Mouse (Mus musculus): Measurements from ENCODE around the gene 4930404H24Rik. TPM values are rescaled to one million over a fixed set of nuclear protein-coding genes. Genes with fewer than 3 reads are reported as not detected.

4930404H24Rik gene
- polyA plus RNA-seq, 1 experiment from 2014 or later, result not detected

GRCm38 (mm10) chr2:153475114-153476112 is 17.2 kb upstream of the 4930404H24Rik start:
- peaks cover 13% of the 10 kb centered on the region for H3K4me1 ChIP-seq (ENCODE audit: control insufficient read depth, insufficient read depth, low read length)
- no peak overlapping the region for H3K4me3 ChIP-seq (ENCODE audit: low read depth, low read length)
- 36% methylated on average over 4 of the region's 4 CpGs for WGBS
- H3K9ac ChIP-seq (ENCODE audit: low read depth, low read length), result peak overlapping the region; percentile 28; the same call in 1 of the 2 replicates
- H3K27me3 ChIP-seq (ENCODE audit: control insufficient read depth, insufficient read depth, low read depth, low read length), result no peaks in the 10 kb centered on the region
- no peaks in the 10 kb centered on the region for H3K9me3 ChIP-seq (replicated peaks; ENCODE audit: control insufficient read depth, low read length, poor library complexity, severe bottlenecking)
- no peak overlapping the region for H3K4me2 ChIP-seq (ENCODE audit: low read length)
- no peak for ATAC-seq
- peaks cover 2% of the 10 kb centered on the region; the same call in 1 of the 2 replicates for H3K36me3 ChIP-seq (ENCODE audit: control insufficient read depth, insufficient read depth, low read length)
- peak overlapping the region; percentile 36 for H3K27ac ChIP-seq (ENCODE audit: low read length)

- Histone ChIP-seq H3K4me1 (ENCODE audit: control insufficient read depth, insufficient read depth, low read length) (peaks cover 27% of the 10 kb centered on the region), H3K27me3 (ENCODE audit: control insufficient read depth, insufficient read depth, low read depth, low read length) (no peaks in the 10 kb centered on the region), H3K9me3 (replicated peaks; ENCODE audit: control insufficient read depth, low read length, poor library complexity, severe bottlenecking) (no peaks in the 10 kb centered on the region), H3K36me3 (ENCODE audit: control insufficient read depth, insufficient read depth, low read length) (0 out of 2 replicates have a peak, but pooled peaks cover 2% of the 10 kb centered on the region), H3K4me3 (ENCODE audit: low read depth, low read length) (no peak overlapping the region), H3K9ac (ENCODE audit: low read depth, low read length) (no peak overlapping the region), H3K27ac (ENCODE audit: low read length) (no peak overlapping the region), H3K4me2 (ENCODE audit: low read length) (no peak overlapping the region)
- WGBS, result 5% methylated on average over 4 of the region's 4 CpGs
- peak; percentile 56; the same call in 1 of the 2 replicates for ATAC-seq
These were observed 14.0 kb upstream of the 4930404H24Rik start for GRCm38 (mm10) chr2:153478583-153478982.

- Histone ChIP-seq H3K9me3 (replicated peaks; ENCODE audit: control insufficient read depth, low read length, poor library complexity, severe bottlenecking) (no peaks in the 10 kb centered on the region), H3K4me1 (ENCODE audit: control insufficient read depth, insufficient read depth, low read length) (peaks cover 36% of the 10 kb centered on the region), H3K27ac (ENCODE audit: low read length) (no peak overlapping the region), H3K27me3 (ENCODE audit: control insufficient read depth, insufficient read depth, low read depth, low read length) (no peaks in the 10 kb centered on the region), H3K36me3 (ENCODE audit: control insufficient read depth, insufficient read depth, low read length) (0 out of 2 replicates have a peak, but pooled peaks cover 2% of the 10 kb centered on the region), H3K4me2 (ENCODE audit: low read length) (no peak overlapping the region), H3K9ac (ENCODE audit: low read depth, low read length) (no peak overlapping the region), H3K4me3 (ENCODE audit: low read depth, low read length) (no peak overlapping the region)
- no peak for ATAC-seq
- 96% methylated on average over 1 of the region's 1 CpGs for whole genome bisulfite sequencing
These were observed 13.1 kb upstream of the 4930404H24Rik start for GRCm38 (mm10) chr2:153479486-153479885.

GRCm38 (mm10) chr2:153481108-153481860 is 11.3 kb upstream of the 4930404H24Rik start:
- no peak overlapping the region for H3K27ac ChIP-seq (ENCODE audit: low read length)
- H3K4me1 ChIP-seq (ENCODE audit: control insufficient read depth, insufficient read depth, low read length), result peaks cover 25% of the 10 kb centered on the region
- WGBS, result 68% methylated on average over 7 of the region's 7 CpGs
- H3K36me3 ChIP-seq (ENCODE audit: control insufficient read depth, insufficient read depth, low read length), result 0 out of 2 replicates have a peak, but pooled peaks cover 2% of the 10 kb centered on the region
- H3K9me3 ChIP-seq (replicated peaks; ENCODE audit: control insufficient read depth, low read length, poor library complexity, severe bottlenecking), result no peaks in the 10 kb centered on the region
- no peak overlapping the region for H3K4me2 ChIP-seq (ENCODE audit: low read length)
- H3K4me3 ChIP-seq (ENCODE audit: low read depth, low read length), result no peak overlapping the region
- ATAC-seq, result no peak
- H3K9ac ChIP-seq (ENCODE audit: low read depth, low read length), result no peak overlapping the region
- no peaks in the 10 kb centered on the region for H3K27me3 ChIP-seq (ENCODE audit: control insufficient read depth, insufficient read depth, low read depth, low read length)

- H3K36me3 ChIP-seq (ENCODE audit: control insufficient read depth, insufficient read depth, low read length), result 0 out of 2 replicates have a peak, but pooled peaks cover 2% of the 10 kb centered on the region
- H3K4me2 ChIP-seq (ENCODE audit: low read length), result no peak overlapping the region
- H3K9me3 ChIP-seq (replicated peaks; ENCODE audit: control insufficient read depth, low read length, poor library complexity, severe bottlenecking), result no peaks in the 10 kb centered on the region
- no peak for ATAC-seq
- H3K9ac ChIP-seq (ENCODE audit: low read depth, low read length), result no peak overlapping the region
- H3K4me3 ChIP-seq (ENCODE audit: low read depth, low read length), result no peak overlapping the region
- no peak overlapping the region for H3K27ac ChIP-seq (ENCODE audit: low read length)
- peaks cover 25% of the 10 kb centered on the region for H3K4me1 ChIP-seq (ENCODE audit: control insufficient read depth, insufficient read depth, low read length)
- H3K27me3 ChIP-seq (ENCODE audit: control insufficient read depth, insufficient read depth, low read depth, low read length), result no peaks in the 10 kb centered on the region
- 82% methylated on average over 2 of the region's 2 CpGs for WGBS
These were observed 10.8 kb upstream of the 4930404H24Rik start for GRCm38 (mm10) chr2:153481861-153482120.

- H3K4me3 ChIP-seq (ENCODE audit: low read depth, low read length), result peak overlapping the region; percentile 13; the same call in 1 of the 2 replicates
- H3K9ac ChIP-seq (ENCODE audit: low read depth, low read length), result peak overlapping the region; percentile 36
- no peaks in the 10 kb centered on the region for H3K27me3 ChIP-seq (ENCODE audit: control insufficient read depth, insufficient read depth, low read depth, low read length)
- H3K4me1 ChIP-seq (ENCODE audit: control insufficient read depth, insufficient read depth, low read length), result peaks cover 25% of the 10 kb centered on the region
- 8% methylated on average over 18 of the region's 20 CpGs for WGBS
- no peaks in the 10 kb centered on the region for H3K36me3 ChIP-seq (ENCODE audit: control insufficient read depth, insufficient read depth, low read length)
- ATAC-seq, result peak; percentile 62
- no peaks in the 10 kb centered on the region for H3K9me3 ChIP-seq (replicated peaks; ENCODE audit: control insufficient read depth, low read length, poor library complexity, severe bottlenecking)
- H3K4me2 ChIP-seq (ENCODE audit: low read length), result peak overlapping the region; percentile 41
- H3K27ac ChIP-seq (ENCODE audit: low read length), result peak overlapping the region; percentile 84
These were observed 9.2 kb upstream of the 4930404H24Rik start for GRCm38 (mm10) chr2:153483118-153483983.

- H3K27ac ChIP-seq (ENCODE audit: low read length), result peak overlapping the region; percentile 84
- H3K4me3 ChIP-seq (ENCODE audit: low read depth, low read length), result no peak overlapping the region
- H3K9ac ChIP-seq (ENCODE audit: low read depth, low read length), result peak overlapping the region; percentile 36; the same call in 1 of the 2 replicates
- H3K9me3 ChIP-seq (replicated peaks; ENCODE audit: control insufficient read depth, low read length, poor library complexity, severe bottlenecking), result no peaks in the 10 kb centered on the region
- peaks cover 23% of the 10 kb centered on the region for H3K4me1 ChIP-seq (ENCODE audit: control insufficient read depth, insufficient read depth, low read length)
- H3K36me3 ChIP-seq (ENCODE audit: control insufficient read depth, insufficient read depth, low read length), result no peaks in the 10 kb centered on the region
- 27% methylated on average over 4 of the region's 4 CpGs for WGBS
- ATAC-seq, result no peak
- no peaks in the 10 kb centered on the region for H3K27me3 ChIP-seq (ENCODE audit: control insufficient read depth, insufficient read depth, low read depth, low read length)
- H3K4me2 ChIP-seq (ENCODE audit: low read length), result no peak overlapping the region
These were observed 8.5 kb upstream of the 4930404H24Rik start for GRCm38 (mm10) chr2:153484071-153484470.

GRCm38 (mm10) chr2:153490116-153490515 is 2.5 kb upstream of the 4930404H24Rik start:
- peaks cover 31% of the 10 kb centered on the region for H3K4me1 ChIP-seq (ENCODE audit: control insufficient read depth, insufficient read depth, low read length)
- H3K4me3 ChIP-seq (ENCODE audit: low read depth, low read length), result no peak overlapping the region
- H3K9me3 ChIP-seq (replicated peaks; ENCODE audit: control insufficient read depth, low read length, poor library complexity, severe bottlenecking), result no peaks in the 10 kb centered on the region
- no peak overlapping the region for H3K27ac ChIP-seq (ENCODE audit: low read length)
- H3K36me3 ChIP-seq (ENCODE audit: control insufficient read depth, insufficient read depth, low read length), result no peaks in the 10 kb centered on the region
- no peaks in the 10 kb centered on the region for H3K27me3 ChIP-seq (ENCODE audit: control insufficient read depth, insufficient read depth, low read depth, low read length)
- no peak overlapping the region for H3K4me2 ChIP-seq (ENCODE audit: low read length)
- 61% methylated on average over 1 of the region's 1 CpGs for WGBS
- no peak overlapping the region for H3K9ac ChIP-seq (ENCODE audit: low read depth, low read length)
- ATAC-seq, result no peak
